Mouse (Mus musculus) frontal cortex, adult 2 months (tissue): ENCODE measurements around the gene D230025D16Rik. TPM values are rescaled to one million over a fixed set of nuclear protein-coding genes. Genes with fewer than 3 reads are reported as not detected.
"Not testable (repeated sequence)": the region's sequence is repeated elsewhere in the genome, so short reads cannot be mapped to it uniquely, and the experiment has no call there.

ENCODE experiments used
- DNase-seq, 2 experiments: peaks; one replicate each; pipeline ENCODE4 v3.0.0; 2022; ENCODE audit warnings: low spot score in 1 of 2; ENCODE audit errors: extremely low spot score in 1 of 2
- polyA plus RNA-seq: library from polyadenylated mRNA; depleted of rRNA; stranded (reverse); fragments of >200 nt; gene quantifications from 2 replicates; pipeline ENCODE4 v1.2.3, GENCODE M21; 2012; rRNA removed

The D230025D16Rik gene
- 35.6 and 41.5 TPM in 2 replicates for polyA plus RNA-seq

GRCm38 (mm10) chr8:105224413-105225271 is at the start of gene D230025D16Rik:
D230025D16Rik (plus strand) TSS chr8:105225145.
- DNase-seq, result peak; percentile 83 to 97

- DNase-seq, result not testable (repeated sequence)
These were observed 49.7 kb upstream of the D230025D16Rik start for GRCm38 (mm10) chr8:105175287-105175686.

- no peak for DNase-seq
These were observed 46.6 kb upstream of the D230025D16Rik start for GRCm38 (mm10) chr8:105178211-105178800.

GRCm38 (mm10) chr8:105182201-105182600 is 42.7 kb upstream of the D230025D16Rik start:
- DNase-seq, result no peak

- no peak for DNase-seq
These were observed 38.4 kb upstream of the D230025D16Rik start for GRCm38 (mm10) chr8:105186467-105187005.

GRCm38 (mm10) chr8:105192182-105192581 is 32.8 kb upstream of the D230025D16Rik start:
- DNase-seq, result no peak

- no peak for DNase-seq
These were observed 19.2 kb upstream of the D230025D16Rik start for GRCm38 (mm10) chr8:105205748-105206147.

GRCm38 (mm10) chr8:105206766-105207275 is 18.1 kb upstream of the D230025D16Rik start:
- peak in 1 of 2 experiments; percentile 19 for DNase-seq

- DNase-seq, result no peak
These were observed 17.2 kb upstream of the D230025D16Rik start for GRCm38 (mm10) chr8:105207675-105208273.

GRCm38 (mm10) chr8:105209153-105210110 is 15.5 kb upstream of the D230025D16Rik start:
- DNase-seq, result no peak

GRCm38 (mm10) chr8:105214104-105214503 is 10.8 kb upstream of the D230025D16Rik start:
- no peak for DNase-seq

- DNase-seq, result peak; percentile 10 to 86
These were observed 6.9 kb upstream of the D230025D16Rik start for GRCm38 (mm10) chr8:105217926-105218522.

GRCm38 (mm10) chr8:105223850-105224249 is 1.1 kb upstream of the D230025D16Rik start:
- DNase-seq, result no peak

GRCm38 (mm10) chr8:105225272-105225593 is 288 bp downstream of the D230025D16Rik start:
- DNase-seq, result no peak

- no peak for DNase-seq
These were observed 972 bp downstream of the D230025D16Rik start for GRCm38 (mm10) chr8:105225917-105226316.

GRCm38 (mm10) chr8:105231503-105232320 is 6.8 kb downstream of the D230025D16Rik start:
- DNase-seq, result no peak

- DNase-seq, result not testable (repeated sequence)
These were observed 7.4 kb downstream of the D230025D16Rik start for GRCm38 (mm10) chr8:105232321-105232693.

GRCm38 (mm10) chr8:105233126-105233935 is 8.4 kb downstream of the D230025D16Rik start:
- DNase-seq, result no peak
